Mouse (Mus musculus) olfactory bulb, adult 2 months (tissue): ENCODE data around the gene Ptprn. TPM values are rescaled to one million over a fixed set of nuclear protein-coding genes. Genes with fewer than 3 reads are reported as not detected.

ENCODE experiments used
- H3K27ac ChIP-seq: fragments of 200-500 bp; 2 replicates; pipeline ENCODE4 v1.5.1; 2012; ENCODE audit warnings: low read depth, low read length; ENCODE audit not compliant: insufficient read depth
- H3K4me1 ChIP-seq: fragments of 200-500 bp; 2 replicates; pipeline ENCODE4 v1.6.1; 2012; ENCODE audit warnings: low read length; ENCODE audit not compliant: control insufficient read depth, insufficient read depth
- H3K4me3 ChIP-seq: fragments of 200-500 bp; 2 replicates; pipeline ENCODE4 v1.5.1; 2012; ENCODE audit warnings: mild to moderate bottlenecking, low read depth, low read length, moderate library complexity; ENCODE audit not compliant: insufficient read depth
- CTCF ChIP-seq: fragments of 200-500 bp; IDR thresholded peaks from 2 replicates; pipeline ENCODE4 v1.5.1; 2012; ENCODE audit warnings: low read depth, mild to moderate bottlenecking, low read length, moderate library complexity; ENCODE audit not compliant: insufficient read depth
- POLR2A ChIP-seq: fragments of 200-500 bp; IDR thresholded peaks from 2 replicates; pipeline ENCODE4 v1.6.1; 2012; ENCODE audit warnings: mild to moderate bottlenecking, low read depth, low read length, moderate library complexity; ENCODE audit not compliant: insufficient read depth
- WGBS: fragments of 180-500 bp; shearing (Covaris S2); methylation state at CpG from one replicate; pipeline ENCODE4 v1.1.7; 2018; 5-methylcytosine and 5-hydroxymethylcytosine counted together
- polyA plus RNA-seq: library from polyadenylated mRNA; stranded (reverse); fragments of >200 nt; gene quantifications from 2 replicates; pipeline ENCODE4 v1.2.4, GENCODE M21; 2012; ENCODE audit warnings: low replicate concordance; ENCODE audit not compliant: missing spikeins, insufficient read depth, insufficient read length

The Ptprn gene
- polyA plus RNA-seq, 1 experiment, result not detected

GRCm38 (mm10) chr1:75229158-75229557, 35.1 kb downstream of the Ptprn start:
- TF ChIP-seq POLR2A (no peak), CTCF (no peak)
- 66% methylated on average over 4 of the region's 4 CpGs for WGBS
- H3K27ac ChIP-seq, result no peak overlapping the region
- no peak overlapping the region for H3K4me3 ChIP-seq
- H3K4me1 ChIP-seq, result peaks cover 4% of the 10 kb centered on the region; the same call in 1 of the 2 replicates

GRCm38 (mm10) chr1:75227653-75228052, 36.6 kb downstream of the Ptprn start:
- H3K27ac ChIP-seq, result no peak overlapping the region
- peaks cover 4% of the 10 kb centered on the region; the same call in 1 of the 2 replicates for H3K4me1 ChIP-seq
- 51% methylated on average over 1 of the region's 1 CpGs for WGBS
- TF ChIP-seq CTCF (no peak), POLR2A (no peak)
- H3K4me3 ChIP-seq, result no peak overlapping the region

- no peak for TF ChIP-seq CTCF
- Histone ChIP-seq H3K4me3 (no peak overlapping the region), H3K27ac (no peak overlapping the region), H3K4me1 (peaks cover 4% of the 10 kb centered on the region; the same call in 1 of the 2 replicates)
- WGBS, result 69% methylated on average over 2 of the region's 2 CpGs
These were observed 38.2 kb downstream of the Ptprn start for GRCm38 (mm10) chr1:75226138-75226537.

- Histone ChIP-seq H3K4me1 (peaks cover 4% of the 10 kb centered on the region; the same call in 1 of the 2 replicates), H3K4me3 (no peak overlapping the region), H3K27ac (no peak overlapping the region)
- TF ChIP-seq CTCF, result no peak
- TF ChIP-seq POLR2A, result no peak
- 40% methylated on average over 3 of the region's 3 CpGs for WGBS
These were observed 38.8 kb downstream of the Ptprn start for GRCm38 (mm10) chr1:75225473-75225872.

GRCm38 (mm10) chr1:75223532-75223931, 40.8 kb downstream of the Ptprn start:
- Histone ChIP-seq H3K4me3 (no peak overlapping the region), H3K4me1 (peaks cover 9% of the 10 kb centered on the region), H3K27ac (no peak overlapping the region)
- TF ChIP-seq POLR2A, result no peak
- no peak for TF ChIP-seq CTCF
- WGBS, result 70% methylated on average over 6 of the region's 6 CpGs

GRCm38 (mm10) chr1:75222926-75223325, 41.4 kb downstream of the Ptprn start:
- Histone ChIP-seq H3K27ac (no peak overlapping the region), H3K4me3 (no peak overlapping the region), H3K4me1 (peaks cover 14% of the 10 kb centered on the region)
- WGBS, result 81% methylated on average over 6 of the region's 6 CpGs
- no peak for TF ChIP-seq POLR2A

- WGBS, result 71% methylated on average over 3 of the region's 3 CpGs
- H3K27ac ChIP-seq, result no peak overlapping the region
- no peak overlapping the region for H3K4me3 ChIP-seq
- H3K4me1 ChIP-seq, result peaks cover 18% of the 10 kb centered on the region
- TF ChIP-seq CTCF, result no peak
- no peak for TF ChIP-seq POLR2A
These were observed 42.8 kb downstream of the Ptprn start for GRCm38 (mm10) chr1:75221538-75221937.

- H3K27ac ChIP-seq, result peak within 1 kb of the TSS; percentile 31; the same call in 1 of the 2 replicates
- WGBS, result 3% methylated on average over 34 of the region's 34 CpGs
These were observed 44.8 kb downstream of the Ptprn start, which contains the start of gene Tuba4a for GRCm38 (mm10) chr1:75219531-75219930. Gene Tuba4a (minus strand): TSS chr1:75219865.

GRCm38 (mm10) chr1:75219078-75219477, 45.2 kb downstream of the Ptprn start:
- TF ChIP-seq CTCF (peak; percentile 53; the same call in 1 of the 2 replicates), POLR2A (peak; percentile 96)
- Histone ChIP-seq H3K4me3 (peak overlapping the region; percentile 65), H3K27ac (peak overlapping the region; percentile 31; the same call in 1 of the 2 replicates), H3K4me1 (peaks cover 28% of the 10 kb centered on the region)
- under 1% methylated on average over 24 of the region's 24 CpGs for WGBS

More at GRCm38 (mm10) chr1:75219531-75219930, 44.8 kb downstream of the Ptprn start, which contains the start of gene Tuba4a:
- Histone ChIP-seq H3K4me3 (peak within 1 kb of the TSS; percentile 65), H3K4me1 (peaks cover 28% of the 10 kb centered on the region)
- TF ChIP-seq POLR2A, result no peak
- TF ChIP-seq CTCF, result 0 out of 2 replicates have a peak, but pooled peaks have one; percentile 7

- H3K4me3 ChIP-seq, result peak overlapping the region; percentile 65
- peaks cover 28% of the 10 kb centered on the region for H3K4me1 ChIP-seq
- TF ChIP-seq CTCF (no peak), POLR2A (0 out of 2 replicates have a peak, but pooled peaks have one; percentile 18)
- WGBS, result 2% methylated on average over 38 of the region's 38 CpGs
- H3K27ac ChIP-seq, result peak overlapping the region; percentile 31; the same call in 1 of the 2 replicates
These were observed 45.9 kb downstream of the Ptprn start for GRCm38 (mm10) chr1:75218227-75219001.
